Mouse (Mus musculus) C2C12 (cell line): Measurements from ENCODE around the gene Atp5s. TPM values are rescaled to one million over a fixed set of nuclear protein-coding genes. Genes with fewer than 3 reads are reported as not detected.

ENCODE experiments used
- H3K27me3 ChIP-seq: one replicate; pipeline ENCODE4 v1.6.1; 2011; ENCODE audit not compliant: control insufficient read depth, insufficient read depth, insufficient read length
- H3K36me3 ChIP-seq: one replicate; pipeline ENCODE4 v1.6.1; 2011; ENCODE audit not compliant: control insufficient read depth, insufficient read depth
- H3K4me3 ChIP-seq: one replicate; pipeline ENCODE4 v1.5.1; 2011; ENCODE audit warnings: mild to moderate bottlenecking, control low read depth; ENCODE audit not compliant: poor library complexity, insufficient read depth, severe bottlenecking
- H3K79me2 ChIP-seq: one replicate; pipeline ENCODE4 v1.6.1; 2011; ENCODE audit not compliant: control insufficient read depth, insufficient read depth
- H3K79me3 ChIP-seq: one replicate; pipeline ENCODE4 v1.6.1; 2011; ENCODE audit warnings: low read depth, control low read depth
- H3ac ChIP-seq: one replicate; pipeline ENCODE3; 2011; ENCODE audit warnings: low read depth; ENCODE audit not compliant: control insufficient read depth, insufficient read length
- CEBPB ChIP-seq: IDR thresholded peaks from one replicate; pipeline ENCODE4 v1.6.1; 2011; ENCODE audit warnings: low read depth, mild to moderate bottlenecking, control low read depth, moderate library complexity
- CTCF ChIP-seq: IDR thresholded peaks from one replicate; pipeline ENCODE4 v1.5.1; 2011; ENCODE audit not compliant: control insufficient read depth, insufficient read depth, insufficient read length
- FOSL1 ChIP-seq: IDR thresholded peaks from one replicate; pipeline ENCODE4 v1.8.0; 2011; ENCODE audit warnings: mild to moderate bottlenecking, low read length; ENCODE audit not compliant: poor library complexity, insufficient read depth, severe bottlenecking
- MAX ChIP-seq: IDR thresholded peaks from one replicate; pipeline ENCODE4 v1.6.1; 2011; ENCODE audit warnings: mild to moderate bottlenecking, control low read depth
- MYOD1 ChIP-seq: IDR thresholded peaks from one replicate; pipeline ENCODE4 v1.6.1; 2011; ENCODE audit warnings: low read depth; ENCODE audit not compliant: control insufficient read depth, insufficient read length
- MYOG ChIP-seq: IDR thresholded peaks from one replicate; pipeline ENCODE4 v1.6.1; 2011; ENCODE audit not compliant: control insufficient read depth, insufficient read length; ENCODE audit errors: extremely low read depth
- USF1 ChIP-seq: IDR thresholded peaks from one replicate; pipeline ENCODE4 v1.6.1; 2011; ENCODE audit warnings: low read depth, mild to moderate bottlenecking, control low read depth, moderate library complexity
- microRNA-seq: library from miRNA; unstranded; fragments of <30 nt; microRNA quantifications from one replicate; pipeline ENCODE4, GENCODE M21; 2019; ENCODE audit warnings: borderline microRNAs expressed
- polyA plus RNA-seq: library from polyadenylated mRNA; unstranded; fragments of >200 nt; fragmentation: generic; extraction: Trizol; gene quantifications from one replicate; pipeline ENCODE4 v1.2.1, GENCODE M21; 2012; ENCODE audit warnings: missing spikeins

The Atp5s gene
- polyA plus RNA-seq, 1 experiment: 2.6 TPM

DNA sequence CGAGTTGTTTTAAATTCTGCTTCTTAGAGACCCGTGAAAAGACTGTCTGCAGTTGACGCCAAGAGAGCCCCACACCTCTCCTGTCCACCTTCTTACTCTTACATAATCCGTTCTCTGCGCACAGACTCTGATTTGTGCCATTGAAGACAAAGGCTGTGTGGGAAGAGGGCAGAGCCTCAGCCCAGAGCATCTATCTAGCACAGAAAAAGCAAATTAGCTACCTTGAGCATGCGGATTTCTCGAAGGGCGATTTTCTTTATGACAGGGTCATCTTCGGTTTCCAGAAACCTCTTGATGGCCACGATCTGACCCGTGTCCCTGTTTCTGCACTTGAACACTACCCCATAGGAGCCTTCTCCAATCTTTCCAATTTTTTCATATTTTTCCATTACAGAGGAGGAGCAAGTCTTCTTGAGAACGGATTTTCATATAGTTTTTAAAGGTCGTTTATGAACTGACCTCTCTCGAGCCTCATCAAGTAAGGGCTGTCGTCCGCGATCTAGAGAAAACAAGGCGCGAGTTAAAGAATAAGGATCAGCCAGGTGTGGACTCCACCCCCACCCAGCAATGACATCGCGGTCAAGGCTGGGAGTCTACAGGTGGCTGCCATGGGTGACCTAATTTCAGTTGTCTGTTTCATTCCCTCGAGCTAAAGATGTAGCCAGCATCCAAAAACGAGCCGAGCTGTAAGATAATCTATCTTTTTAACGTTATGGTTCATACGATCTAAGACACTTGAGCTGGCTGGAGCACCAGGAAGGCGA, 65.2 kb downstream of the Atp5s start:
- no peak for TF ChIP-seq CEBPB
- no peak for TF ChIP-seq MYOD1
- no peak for TF ChIP-seq MAX
- TF ChIP-seq MYOG: no peak
- no peak for TF ChIP-seq CTCF
- TF ChIP-seq USF1: no peak
- TF ChIP-seq FOSL1: no peak
- H3K79me2 ChIP-seq: no peaks in the 10 kb centered on the region
- peaks cover 5% of the 10 kb centered on the region for H3K27me3 ChIP-seq
- H3ac ChIP-seq: no peak overlapping the region
- no peaks in the 10 kb centered on the region for H3K79me3 ChIP-seq
- H3K4me3 ChIP-seq: no peak overlapping the region
- H3K36me3 ChIP-seq: no peaks in the 10 kb centered on the region

DNA sequence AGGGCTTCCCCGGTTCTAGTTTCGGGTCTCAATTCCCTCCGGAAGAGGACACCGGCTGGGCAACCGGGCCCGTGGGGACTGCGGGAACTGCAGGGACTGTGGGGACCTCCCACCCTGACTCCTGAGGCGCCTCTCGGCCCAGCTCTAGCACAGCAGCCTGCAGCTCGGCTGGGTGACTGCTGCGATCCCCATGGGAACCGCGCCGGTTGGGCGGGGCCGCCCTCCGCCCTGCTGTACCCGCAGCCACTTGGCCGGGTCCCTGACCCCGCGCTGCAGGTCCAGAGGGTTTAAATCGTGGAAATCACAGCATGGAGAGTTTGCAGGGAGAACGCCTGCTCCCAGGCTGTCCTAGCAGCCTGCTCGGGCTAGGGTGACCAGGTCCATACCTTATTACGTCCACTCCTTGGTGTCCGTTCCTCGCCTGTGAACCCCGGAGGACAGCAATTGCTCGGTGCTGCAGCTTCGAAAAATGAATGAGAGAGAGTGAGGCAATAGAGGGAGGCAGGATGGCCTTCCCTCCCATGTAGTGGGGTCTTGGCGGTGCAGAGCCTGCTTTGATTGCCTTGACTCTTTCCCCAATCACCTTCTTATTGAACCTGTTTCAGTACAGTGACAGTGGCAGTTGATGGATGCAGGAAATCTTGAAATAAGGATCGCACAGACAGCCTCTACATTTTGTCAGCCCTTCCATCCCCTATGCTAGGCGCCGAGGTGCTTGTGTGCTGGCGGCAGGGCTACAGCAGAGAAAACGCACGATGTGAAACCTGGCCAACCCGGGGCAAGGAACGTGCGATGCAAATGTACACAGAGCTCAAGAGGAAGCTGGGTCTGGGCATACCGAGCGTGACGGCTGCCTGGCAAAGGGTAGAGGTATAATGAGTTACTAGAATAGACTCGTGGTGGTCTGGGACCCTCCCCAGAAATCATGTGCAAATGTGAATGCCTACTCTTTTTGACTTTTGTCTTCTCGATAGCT, 66.1 kb downstream of the Atp5s start, which contains the start of gene Cdkl1:
TSS of gene Cdkl1 (minus strand) at position 738 of the 976 bp plus-strand sequence.
- H3K36me3 ChIP-seq: no peaks in the 10 kb centered on the region
- H3K79me3 ChIP-seq: no peaks in the 10 kb centered on the region
- peak within 1 kb of the TSS; percentile 41 for H3ac ChIP-seq
- H3K4me3 ChIP-seq: peak within 1 kb of the TSS; percentile 11
- no peaks in the 10 kb centered on the region for H3K79me2 ChIP-seq
- peaks cover 5% of the 10 kb centered on the region for H3K27me3 ChIP-seq
- TF ChIP-seq MYOD1: no peak

Small RNAs within 50 kb of the gene (microRNA-seq; reads per million reads assigned to microRNA genes)
- gene Mir681: not detected

Other genes starting within 250 kb of the Atp5s start
- 26.7 TPM for gene Vcpkmt, start 141.9 kb upstream of the Atp5s start, polyA plus RNA-seq
- gene Sos2, start 43.1 kb upstream of the Atp5s start, polyA plus RNA-seq: 3.0 TPM
- gene L2hgdh, start 77 bp upstream of the Atp5s start, polyA plus RNA-seq: 3.8 TPM
- gene Cdkl1, start 66.3 kb downstream of the Atp5s start, polyA plus RNA-seq: not detected
- 0.30 TPM for gene Atl1, start 167.7 kb downstream of the Atp5s start, polyA plus RNA-seq
- gene Map4k5, start 168.2 kb downstream of the Atp5s start, polyA plus RNA-seq: 8.3 TPM